Mouse (Mus musculus) limb, embryonic 11.5 days (tissue): ENCODE measurements around the gene Gm21679. TPM values are rescaled to one million over a fixed set of nuclear protein-coding genes. Genes with fewer than 3 reads are reported as not detected.
"Not testable (repeated sequence)": the region's sequence is repeated elsewhere in the genome, so short reads cannot be mapped to it uniquely, and the experiment has no call there.

Experiments used
- ATAC-seq: fragments of 200-750 bp; cut with Nextera tagmentation; 2 replicates; pipeline ENCODE4 v1.8.0; 2017; ENCODE audit warnings: low read depth; ENCODE audit not compliant: insufficient number of reproducible peaks, low FRiP score, low TSS enrichment
- DNase-seq: peaks from one replicate; pipeline ENCODE4 v3.0.0-alpha.2; 2015; ENCODE audit warnings: low spot score
- H3K27ac ChIP-seq: fragments of 300-500 bp; sonication (generic); replicated peaks from 2 replicates; pipeline ENCODE4 v1.5.1; 2014; ENCODE audit warnings: low read depth, mild to moderate bottlenecking, low read length
- H3K27me3 ChIP-seq: fragments of 300-500 bp; sonication (generic); 2 replicates; pipeline ENCODE4 v1.6.1; 2014; ENCODE audit warnings: mild to moderate bottlenecking, low read length, mixed read lengths; ENCODE audit not compliant: control insufficient read depth, insufficient read depth
- H3K36me3 ChIP-seq: fragments of 300-500 bp; sonication (generic); 2 replicates; pipeline ENCODE4 v1.6.1; 2014; ENCODE audit warnings: mild to moderate bottlenecking, low read length, moderate library complexity, mixed read lengths; ENCODE audit not compliant: control insufficient read depth, insufficient read depth
- H3K4me1 ChIP-seq: fragments of 300-500 bp; sonication (generic); 2 replicates; pipeline ENCODE4 v1.6.1; 2014; ENCODE audit warnings: low read length, mixed read lengths; ENCODE audit not compliant: control insufficient read depth, insufficient read depth
- H3K4me2 ChIP-seq: fragments of 300-500 bp; sonication (generic); 2 replicates; pipeline ENCODE4 v1.6.1; 2014; ENCODE audit warnings: low read depth, mild to moderate bottlenecking, moderate library complexity; ENCODE audit not compliant: severe bottlenecking
- H3K4me3 ChIP-seq: fragments of 300-500 bp; sonication (generic); 2 replicates; pipeline ENCODE4 v1.5.1; 2014; ENCODE audit warnings: low read depth, low read length
- H3K9ac ChIP-seq: fragments of 300-500 bp; sonication (generic); 2 replicates; pipeline ENCODE4 v1.6.1; 2014; ENCODE audit warnings: mild to moderate bottlenecking, low read length
- H3K9me3 ChIP-seq: fragments of 300-500 bp; sonication (generic); 2 replicates; pipeline ENCODE4 v1.6.1; 2016; ENCODE audit warnings: low read length; ENCODE audit not compliant: control insufficient read depth
- WGBS: fragments of 180-500 bp; shearing (Covaris S2); extraction: QIAGEN DNeasy Blood & Tissue Kit; methylation state at CpG from one replicate; pipeline ENCODE4 v1.1.7; 2014; 5-methylcytosine and 5-hydroxymethylcytosine counted together
- polyA plus RNA-seq: library from polyadenylated mRNA; unstranded; fragments of >200 nt; fragmentation: Nextera tagmentation; extraction: Ambion mirVana; gene quantifications from 2 replicates; pipeline ENCODE4 v1.2.1, GENCODE M21; 2014

Gm21679 gene
- not detected in 2 replicates for polyA plus RNA-seq

DNA sequence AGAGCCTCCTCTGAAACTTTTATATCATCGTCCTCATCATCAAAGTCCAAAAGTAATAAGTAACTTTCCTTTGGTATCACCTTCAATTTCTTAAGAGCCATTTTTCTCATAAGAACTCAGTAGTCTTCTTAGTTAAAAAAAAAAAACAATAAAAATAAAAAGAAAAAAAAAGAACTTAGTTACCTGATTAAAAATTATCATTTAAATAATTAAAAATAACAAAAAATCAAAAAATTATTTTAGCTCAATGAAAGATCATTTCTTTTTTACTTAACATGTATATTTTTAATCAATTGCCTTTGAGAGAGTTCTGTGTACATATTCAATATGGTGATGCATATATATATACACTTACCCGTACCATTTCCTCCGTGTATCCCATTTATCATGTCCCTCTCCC, at the start of gene Gm21679:
TSS of gene Gm21679 (minus strand) at position 101 of the 400 bp plus-strand sequence.
- not testable (repeated sequence) for H3K36me3 ChIP-seq, H3K27ac ChIP-seq, H3K27me3 ChIP-seq, H3K9ac ChIP-seq, H3K4me2 ChIP-seq, H3K4me1 ChIP-seq, ATAC-seq, DNase-seq, H3K4me3 ChIP-seq, H3K9me3 ChIP-seq
- no CpG with 5 or more reads among the region's 3 CpGs for WGBS
